Comparison of ENCODE assay signal across 8 mouse cellular contexts in the genomic region with DNA sequence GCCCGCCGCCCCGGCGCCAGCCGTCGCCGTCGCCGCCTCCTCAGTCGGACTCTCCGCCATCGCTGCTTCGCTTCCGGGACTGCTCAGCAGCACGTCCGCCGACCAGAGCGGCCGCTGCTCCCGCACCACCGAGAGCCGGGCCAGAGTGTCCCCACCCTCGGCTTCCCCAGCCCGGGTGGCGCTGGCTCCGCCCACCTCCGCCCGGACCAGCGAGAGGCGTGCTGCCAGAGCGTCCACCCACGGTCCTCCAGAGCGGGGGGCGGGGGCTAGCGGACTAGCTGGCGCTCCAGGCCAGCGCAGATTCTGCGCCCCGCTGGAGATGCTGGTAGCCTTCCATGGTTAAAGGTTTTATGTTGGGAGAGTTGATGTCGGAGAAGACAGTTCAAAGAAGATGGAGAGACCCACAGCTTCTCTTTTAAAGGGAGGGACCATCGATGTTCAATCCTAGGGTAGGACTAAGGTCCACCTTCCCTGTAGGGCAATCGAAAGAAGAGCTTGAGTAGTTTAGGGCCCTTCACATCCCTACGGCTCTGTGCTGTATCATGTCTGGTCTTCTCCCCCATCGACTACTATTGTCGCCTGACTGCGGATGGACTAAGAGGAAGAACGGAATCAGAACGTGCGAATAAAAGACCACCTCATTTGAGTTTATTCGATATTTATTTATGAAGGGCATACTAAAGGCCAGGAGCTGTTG. TPM values are rescaled to one million over a fixed set of nuclear protein-coding genes. Genes with fewer than 3 reads are reported as not detected.
DNase-seq lines count a peak whose midpoint lies in the region; ATAC-seq lines count a peak whose summit lies in the region.

A gene (minus strand): TSS at position 174 of the 697 bp plus-strand sequence.

- peak within 1 kb of the TSS; percentile 71 for H3K4me2 ChIP-seq in heart, embryonic 14.5 days (ENCODE audit: low read length)
- H3K4me2 ChIP-seq in liver, embryonic 13.5 days, result peak within 1 kb of the TSS; percentile 87
- H3K4me2 ChIP-seq in stomach, embryonic 16.5 days (ENCODE audit: low read depth, low read length), result peak within 1 kb of the TSS; percentile 97

- H3K4me1 ChIP-seq in brown adipose tissue, adult 24 weeks (ENCODE audit: control insufficient read depth, insufficient read depth, insufficient read length, low read length), result 0 out of 2 replicates have a peak, but pooled peaks cover 3% of the 10 kb centered on the region
- H3K4me1 ChIP-seq in heart, embryonic 14.5 days (ENCODE audit: control insufficient read depth in 2 of 2, insufficient read depth in 2 of 2, low read length in 2 of 2), result peaks cover 3 to 19% of the 10 kb centered on the region in 2 experiments
- peaks cover 32% of the 10 kb centered on the region for H3K4me1 ChIP-seq in liver, embryonic 13.5 days (replicated peaks)
- peaks cover 15% of the 10 kb centered on the region for H3K4me1 ChIP-seq in stomach, embryonic 16.5 days (ENCODE audit: control insufficient read depth, insufficient read depth, low read length)

- H3K9me3 ChIP-seq in heart, embryonic 14.5 days (ENCODE audit: control insufficient read depth, low read length), result no peaks in the 10 kb centered on the region
- H3K9me3 ChIP-seq in liver, embryonic 13.5 days (replicated peaks), result no peaks in the 10 kb centered on the region
- H3K9me3 ChIP-seq in stomach, embryonic 16.5 days (replicated peaks; ENCODE audit: control insufficient read depth, low read length), result no peaks in the 10 kb centered on the region

- peak; percentile 99 for ATAC-seq in heart, embryonic 14.5 days (ENCODE audit: insufficient number of reproducible peaks, insufficient read depth, low FRiP score, low read depth)
- ATAC-seq in liver, embryonic 13.5 days (ENCODE audit: low read depth), result peak; percentile 99
- peak; percentile 99 for ATAC-seq in stomach, embryonic 16.5 days (ENCODE audit: insufficient read depth, low FRiP score)

- peaks cover 33% of the 10 kb centered on the region for H3K36me3 ChIP-seq in heart, embryonic 14.5 days (ENCODE audit: control insufficient read depth, insufficient read depth, low read length)
- peaks cover 33% of the 10 kb centered on the region for H3K36me3 ChIP-seq in liver, embryonic 13.5 days
- H3K36me3 ChIP-seq in stomach, embryonic 16.5 days (ENCODE audit: control insufficient read depth, insufficient read depth, low read length), result peaks cover 6% of the 10 kb centered on the region; the same call in 1 of the 2 replicates

- 3% methylated on average over 49 of the region's 50 CpGs for WGBS in heart, embryonic 14.5 days
- 5% methylated on average over 50 of the region's 50 CpGs for WGBS in liver, embryonic 13.5 days (ENCODE audit: insufficient replicate concordance)
- WGBS in stomach, embryonic 16.5 days, result 3% methylated on average over 50 of the region's 50 CpGs

- peak within 1 kb of the TSS; percentile 98 for H3K9ac ChIP-seq in heart, embryonic 14.5 days (ENCODE audit: low read length)
- peak within 1 kb of the TSS; percentile 95 for H3K9ac ChIP-seq in liver, embryonic 13.5 days
- peak within 1 kb of the TSS; percentile 98 for H3K9ac ChIP-seq in stomach, embryonic 16.5 days (ENCODE audit: low read length)

- H3K27ac ChIP-seq in brown adipose tissue, adult 24 weeks (replicated peaks; ENCODE audit: low read depth, low read length), result peak within 1 kb of the TSS; percentile 72
- peak within 1 kb of the TSS; percentile 86 for H3K27ac ChIP-seq in heart, embryonic 14.5 days (replicated peaks in 1 of 2; ENCODE audit: control insufficient read depth in 1 of 2, insufficient read depth in 1 of 2, low read depth in 2 of 2, low read length in 2 of 2)
- H3K27ac ChIP-seq in liver, embryonic 13.5 days, result peak within 1 kb of the TSS; percentile 84
- H3K27ac ChIP-seq in stomach, embryonic 16.5 days (ENCODE audit: low read length), result peak within 1 kb of the TSS; percentile 88

- peak; percentile 95 for DNase-seq in CD4-positive, CD25-positive, alpha-beta regulatory T cell, adult 2 months (ENCODE audit: low read depth, low spot score)
- peak; percentile 84 for DNase-seq in fibroblast of lung, adult 2 months (ENCODE audit: low read depth)
- peak; percentile 99 for DNase-seq in kidney, postnatal 14 days
- DNase-seq in liver, embryonic 13.5 days, result peak; percentile 96
- peak; percentile 95 for DNase-seq in neural tube, embryonic 10.5 days (ENCODE audit: extremely low spot score, low spot score)

- H3K4me3 ChIP-seq in brown adipose tissue, adult 24 weeks (ENCODE audit: insufficient read depth, low read depth, low read length), result peak within 1 kb of the TSS; percentile 72
- peak within 1 kb of the TSS; percentile 91 to 92 for H3K4me3 ChIP-seq in heart, embryonic 14.5 days (ENCODE audit: control insufficient read depth in 1 of 2, insufficient read depth in 1 of 2, low read depth in 1 of 2, low read length in 2 of 2)
- peak within 1 kb of the TSS; percentile 94 for H3K4me3 ChIP-seq in liver, embryonic 13.5 days (replicated peaks)
- H3K4me3 ChIP-seq in stomach, embryonic 16.5 days (replicated peaks; ENCODE audit: low read length), result peak within 1 kb of the TSS; percentile 84

- no peaks in the 10 kb centered on the region for H3K27me3 ChIP-seq in heart, embryonic 14.5 days (ENCODE audit: control insufficient read depth, insufficient read depth, low read length)
- no peaks in the 10 kb centered on the region for H3K27me3 ChIP-seq in liver, embryonic 13.5 days
- H3K27me3 ChIP-seq in stomach, embryonic 16.5 days (ENCODE audit: control insufficient read depth, insufficient read depth, low read length), result no peaks in the 10 kb centered on the region

RNA-seq across cellular contexts. Expression of the gene that starts here (rescaled TPM):
- polyA plus RNA-seq in brown adipose tissue, adult 24 weeks (2012; ENCODE audit: insufficient read depth, insufficient read length, missing spikeins), result 11.5 and 13.7 TPM in 2 replicates
- 28.7 and 29.7 TPM in 2 replicates for polyA plus RNA-seq in heart, embryonic 14.5 days (2014; fragmentation: Nextera tagmentation; extraction: Ambion mirVana)
- 13.7 and 15.2 TPM in 2 replicates for polyA plus RNA-seq in liver, embryonic 13.5 days (2015; fragmentation: Nextera tagmentation; extraction: Ambion mirVana)
- 32.6 and 34.0 TPM in 2 replicates for polyA plus RNA-seq in stomach, embryonic 16.5 days (2015; fragmentation: Nextera tagmentation; extraction: Ambion mirVana)

Comparison
In these comparisons a context has a peak if more than half of its experiments do, and no peak if none do; other contexts are left out.
1. Peak in every context shown above with its lines: DNase-seq, ATAC-seq, H3K4me3 ChIP-seq and H3K27ac ChIP-seq.